Mouse (Mus musculus): ENCODE results near the gene Spock1. TPM values are rescaled to one million over a fixed set of nuclear protein-coding genes. Genes with fewer than 3 reads are reported as not detected.

Gene Spock1
- total RNA-seq, 2 experiments from 2014 or later: 0.16 to 0.17 TPM

- intact Hi-C loops (cut with DNase I): no loop called here
- no peak for DNase-seq (ENCODE audit: low spot score)
Measured at GRCm38 (mm10) chr13:57867586-57867985, 40.5 kb downstream of the Spock1 start.

DNA sequence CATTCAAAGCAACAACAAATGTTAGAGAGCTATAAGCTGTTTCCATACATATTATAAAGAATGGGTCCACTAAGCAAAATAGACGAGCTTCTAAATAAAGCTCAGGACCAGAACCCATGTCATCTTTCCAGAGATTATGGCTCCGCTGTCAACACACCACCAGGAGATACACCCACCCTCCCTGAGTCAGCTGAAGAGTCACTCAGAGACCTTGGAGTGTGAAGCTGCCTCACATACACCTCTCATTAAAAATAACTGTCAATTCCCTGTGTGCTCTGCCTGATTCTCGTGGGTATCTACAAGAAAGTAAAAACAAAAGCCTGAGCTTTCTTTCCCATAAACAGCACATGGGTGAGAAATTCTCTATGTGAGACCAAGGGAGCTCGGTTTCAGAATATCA is 43.1 kb downstream of the Spock1 start:
- intact Hi-C loops (cut with DNase I): no loop called here
- no peak for DNase-seq (ENCODE audit: low spot score)

DNA sequence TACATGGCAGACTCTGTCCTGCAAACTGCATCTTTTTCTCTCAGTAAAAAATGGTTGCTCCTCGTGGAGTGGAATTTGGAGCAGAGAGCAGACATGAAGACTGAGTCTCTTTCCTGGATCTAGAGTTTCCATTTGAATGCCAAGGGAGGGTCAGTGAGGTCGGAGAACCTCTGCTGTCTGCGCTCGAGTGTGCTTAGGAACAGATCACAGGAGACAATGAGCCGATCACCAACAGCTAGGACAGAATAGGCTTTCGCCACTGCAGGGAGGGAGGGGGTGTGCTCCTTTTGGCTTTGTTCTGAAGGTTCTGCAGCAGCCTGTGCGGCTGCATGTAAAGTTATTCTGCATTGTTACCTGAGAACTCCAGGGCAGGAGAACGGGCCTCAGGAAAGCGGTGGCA is 49.6 kb downstream of the Spock1 start:
- no peak for DNase-seq (ENCODE audit: low spot score)
- intact Hi-C loops (cut with DNase I): no loop called here

GRCm38 (mm10) chr13:57857016-57857415 is 51.1 kb downstream of the Spock1 start:
- intact Hi-C loops (cut with DNase I): no loop called here
- no peak for DNase-seq (ENCODE audit: low spot score)

GRCm38 (mm10) chr13:57856311-57856853 is 51.8 kb downstream of the Spock1 start:
- intact Hi-C loops (cut with DNase I): no loop called here
- DNase-seq (ENCODE audit: low spot score): no peak

- intact Hi-C loops (cut with DNase I): no loop called here
- DNase-seq (ENCODE audit: low spot score): no peak
Measured at GRCm38 (mm10) chr13:57855766-57856165, 52.4 kb downstream of the Spock1 start.

- no peak for DNase-seq (ENCODE audit: low spot score)
- intact Hi-C loops (cut with DNase I): no loop called here
Measured at GRCm38 (mm10) chr13:57854416-57854815, 53.7 kb downstream of the Spock1 start.

GRCm38 (mm10) chr13:57853621-57854020 is 54.5 kb downstream of the Spock1 start:
- no peak for DNase-seq (ENCODE audit: low spot score)
- intact Hi-C loops (cut with DNase I): no loop called here

DNA sequence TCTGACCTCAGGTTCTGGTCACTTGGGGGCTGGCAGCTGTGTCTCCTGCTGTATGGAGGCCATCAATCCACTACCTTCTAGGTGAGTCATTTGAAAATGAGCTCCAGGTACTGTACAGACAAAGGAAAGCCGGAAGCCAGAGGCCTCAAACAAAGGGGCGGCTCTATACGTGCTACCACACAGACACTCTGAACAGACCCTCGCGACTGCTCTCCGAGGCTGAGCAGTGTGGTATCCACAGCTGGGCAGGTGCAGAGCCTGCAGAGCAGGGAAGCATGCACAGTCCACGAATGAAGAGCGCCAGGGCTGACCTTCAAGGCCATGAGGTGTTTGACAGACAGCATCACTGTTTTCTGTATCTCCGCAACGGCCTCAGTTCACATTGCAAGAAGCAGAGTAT is 55.0 kb downstream of the Spock1 start:
- no peak for DNase-seq (ENCODE audit: low spot score)
- intact Hi-C loops (cut with DNase I): no loop called here

DNA sequence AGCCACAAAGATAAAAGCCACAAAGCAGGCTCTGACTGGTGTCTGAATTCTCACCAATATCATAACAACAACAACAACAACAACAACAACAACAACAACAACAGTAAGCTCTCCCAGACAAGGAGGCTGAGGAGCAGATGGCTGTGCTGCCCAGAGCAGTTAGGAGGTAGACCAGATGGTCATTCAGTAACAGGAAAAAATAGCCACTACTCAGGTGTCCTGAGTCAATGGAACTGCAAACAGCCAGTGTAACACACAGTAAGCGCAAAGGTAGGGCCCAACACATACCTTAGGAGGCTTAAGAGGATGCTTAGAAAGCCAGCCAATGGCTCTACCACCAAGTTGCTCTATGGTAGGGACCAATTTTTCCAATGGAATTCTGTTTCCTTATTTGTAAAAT is 59.2 kb downstream of the Spock1 start:
- DNase-seq (ENCODE audit: low spot score): no peak
- intact Hi-C loops (cut with DNase I): no loop called here

GRCm38 (mm10) chr13:57847101-57847500 is 61.0 kb downstream of the Spock1 start:
- no peak for DNase-seq (ENCODE audit: low spot score)
- intact Hi-C loops (cut with DNase I): no loop called here

- intact Hi-C loops (cut with DNase I): no loop called here
- DNase-seq (ENCODE audit: low spot score): no peak
Measured at GRCm38 (mm10) chr13:57846468-57846867, 61.7 kb downstream of the Spock1 start.

- no peak for DNase-seq (ENCODE audit: low spot score)
- intact Hi-C loops (cut with DNase I): no loop called here
Measured at GRCm38 (mm10) chr13:57841141-57841848, 66.8 kb downstream of the Spock1 start.

- DNase-seq (ENCODE audit: low spot score): no peak
Measured at GRCm38 (mm10) chr13:57837691-57838437, 70.3 kb downstream of the Spock1 start.

GRCm38 (mm10) chr13:57831374-57832163 is 76.6 kb downstream of the Spock1 start:
- intact Hi-C loops (cut with DNase I): no loop called here
- no peak for DNase-seq (ENCODE audit: low spot score)

More at GRCm38 (mm10) chr13:57837691-57838437, 70.3 kb downstream of the Spock1 start:
- intact Hi-C loops (cut with DNase I): no loop called here

GRCm38 (mm10) chr13:57830896-57831295 is 77.2 kb downstream of the Spock1 start:
- intact Hi-C loops (cut with DNase I): no loop called here
- no peak for DNase-seq (ENCODE audit: low spot score)

DNA sequence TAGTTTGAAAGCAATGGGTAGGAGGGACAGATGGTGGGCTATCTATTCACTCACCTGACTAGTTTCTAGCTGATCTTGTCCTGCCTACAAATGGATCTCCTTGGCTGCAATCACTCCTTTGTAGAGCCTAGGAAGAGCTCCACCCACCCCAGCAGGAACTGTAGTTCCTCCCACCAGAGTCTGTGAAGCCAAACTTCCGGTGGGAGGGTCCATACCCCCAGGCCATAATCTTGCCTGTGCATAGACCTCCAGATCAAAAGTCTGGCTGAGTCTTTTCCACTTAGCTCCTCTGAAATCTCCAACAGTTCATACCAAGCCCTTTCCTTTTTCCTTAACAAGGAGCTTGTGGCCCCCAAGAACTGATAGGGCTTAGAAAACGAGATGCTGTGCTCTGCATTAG is 78.0 kb downstream of the Spock1 start:
- DNase-seq (ENCODE audit: low spot score): no peak
- intact Hi-C loops (cut with DNase I): no loop called here

- no peak for DNase-seq (ENCODE audit: low spot score)
- intact Hi-C loops (cut with DNase I): no loop called here
Measured at GRCm38 (mm10) chr13:57816276-57816675, 91.9 kb downstream of the Spock1 start.

DNA sequence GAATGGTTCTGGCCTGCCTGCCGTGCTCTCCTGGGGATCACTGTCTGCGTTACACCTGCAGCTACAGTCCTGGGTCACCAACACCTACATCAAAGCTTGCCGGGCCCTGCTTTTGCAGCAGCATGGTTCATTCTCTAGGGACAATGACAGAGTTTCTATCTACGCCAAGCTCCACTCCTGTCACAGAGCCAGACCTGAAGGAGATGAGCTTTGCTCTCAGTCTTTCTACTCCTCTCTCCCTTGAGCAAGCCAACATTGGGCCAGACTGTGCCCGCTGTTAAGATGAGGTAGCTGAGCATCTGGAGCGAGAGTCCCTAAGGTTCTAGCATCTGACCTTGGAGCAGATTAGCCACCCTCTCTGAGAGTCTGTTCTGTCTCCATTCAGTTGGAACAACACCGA is 95.5 kb downstream of the Spock1 start:
- DNase-seq (ENCODE audit: low spot score): no peak
- intact Hi-C loops (cut with DNase I): no loop called here

DNA sequence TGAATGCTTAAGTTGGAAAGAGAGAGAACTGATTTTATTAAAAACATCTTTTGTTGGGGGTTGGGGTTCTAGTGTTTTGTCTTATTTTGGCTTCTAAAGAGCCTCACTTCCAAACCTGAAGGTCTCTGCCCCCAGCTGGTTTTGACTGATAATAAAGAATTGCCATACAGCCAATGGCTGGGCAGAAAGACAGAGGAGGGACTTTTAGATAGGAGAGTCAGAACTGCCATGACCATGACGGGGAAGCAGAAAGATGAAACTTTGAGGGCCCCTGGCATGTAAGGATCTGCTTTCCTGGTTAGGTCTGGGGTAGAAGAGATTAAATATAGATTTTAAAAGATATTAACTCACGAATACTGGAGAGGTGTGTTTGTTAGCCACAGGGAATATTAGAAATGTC is 96.9 kb downstream of the Spock1 start:
- DNase-seq (ENCODE audit: low spot score): no peak
- intact Hi-C loops (cut with DNase I): no loop called here

GRCm38 (mm10) chr13:57810816-57811215 is 97.3 kb downstream of the Spock1 start:
- DNase-seq (ENCODE audit: low spot score): no peak
- intact Hi-C loops (cut with DNase I): no loop called here

Data from heart, postnatal 25 days (tissue).